Mouse (Mus musculus) gastrocnemius, postnatal 4 days (tissue): ENCODE results near the gene Aida. TPM values are rescaled to one million over a fixed set of nuclear protein-coding genes. Genes with fewer than 3 reads are reported as not detected.

Source experiments
- total RNA-seq, 2 experiments: library from RNA; stranded (reverse); gene quantifications; 2 replicates each; pipeline ENCODE4 v1.2.3; 2021

Aida gene
- total RNA-seq, 2 experiments from 2014 or later, result 58.3 to 65.7 TPM

Other genes with a start within 250 kb of the Aida start
- gene Disp1, start 75.1 kb upstream of the Aida start, total RNA-seq, result 10 to 100 TPM; 19.3 to 22.2 TPM
- gene Brox, start 679 bp downstream of the Aida start, total RNA-seq, result 10 to 100 TPM; 27.6 to 38.2 TPM
- 100 to 1,000 TPM; 140 to 149 TPM for gene Mia3, start 73.0 kb downstream of the Aida start, total RNA-seq
- 10 to 100 TPM in 1 of 2 experiments, 1 to 10 TPM in 1; 7.4 to 10.4 TPM for gene Taf1a, start 92.4 kb downstream of the Aida start, total RNA-seq
- not detected for gene Hhipl2, start 121.6 kb downstream of the Aida start, total RNA-seq